Mouse (Mus musculus) megakaryocyte, embryonic 14.5 days (primary cell): ENCODE measurements around the gene Adam22.

Experiments used
- FLI1 ChIP-seq: IDR thresholded peaks from 2 replicates; pipeline ENCODE4 v1.6.1; 2012; ENCODE audit warnings: low read length, inconsistent platforms, mixed read lengths
- GATA1 ChIP-seq: IDR thresholded peaks from 3 replicates; pipeline ENCODE4 v1.6.1; 2012; ENCODE audit warnings: mixed read lengths, low read length, inconsistent platforms, borderline replicate concordance

DNA sequence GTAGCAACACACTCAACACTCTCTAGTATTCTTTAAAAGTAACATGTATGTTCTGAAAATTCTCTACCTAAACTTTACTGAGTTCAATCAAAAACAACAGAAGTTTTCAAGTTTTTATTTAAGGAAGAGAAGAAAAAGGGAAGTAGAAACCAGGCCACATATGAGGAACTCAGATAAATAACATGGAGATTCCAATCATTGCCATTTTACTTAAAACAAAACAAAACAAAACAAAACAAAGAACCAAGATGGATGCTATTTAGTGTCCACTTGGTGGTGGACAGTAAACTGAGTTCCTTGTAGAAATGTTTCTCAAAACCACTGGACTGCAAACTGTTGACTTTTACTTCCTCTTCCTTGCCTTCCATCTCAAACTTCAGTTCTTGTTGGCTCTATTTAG lies 21.6 kb downstream of the Adam22 start:
- TF ChIP-seq GATA1 (no peak), FLI1 (no peak)
